Mouse (Mus musculus): Measurements from ENCODE around the gene Smim26.
A peak's percentile ranks its signal among the peaks of the same experiment; 100 is the strongest.

GRCm38 (mm10) chr2:144593951-144594651 is at the start of gene Smim26:
- TF ChIP-seq CTCF (IDR thresholded peaks at IDR 0.05; ENCODE audit: low read depth, low read length) (no peak), POLR2A (IDR thresholded peaks at IDR 0.05; ENCODE audit: insufficient read depth, low read length) (peak; percentile 22)

Measured in ES-Bruce4 (cell line).